Mouse (Mus musculus) NIH3T3 (cell line): Measurements from ENCODE around the gene Ltf.

ENCODE experiments used
- DNase-seq: peaks from one replicate; pipeline ENCODE4 v3.0.0-alpha.2; 2012; ENCODE audit warnings: low read depth

Ltf gene

DNA sequence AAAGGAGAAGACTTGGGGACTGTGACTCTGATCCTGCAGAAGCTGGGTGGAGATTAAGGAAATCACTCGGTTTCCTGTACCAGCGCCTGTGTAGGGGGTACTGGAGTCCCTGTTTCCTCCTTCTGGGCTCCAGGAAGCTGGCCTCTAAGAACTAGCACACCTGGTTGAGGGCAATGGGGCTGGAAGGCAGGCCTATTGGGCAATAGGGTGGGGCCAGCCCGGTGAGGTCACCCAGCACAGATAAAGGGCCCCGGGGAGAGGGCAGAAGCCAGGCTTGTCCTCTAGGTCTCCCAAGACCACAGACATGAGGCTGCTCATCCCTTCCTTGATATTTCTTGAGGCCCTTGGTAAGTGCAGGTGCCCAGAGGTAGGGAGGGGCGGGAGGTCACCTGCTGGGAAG, at the start of gene Ltf:
TSS of gene Ltf (plus strand) at position 250 of the 400 bp plus-strand sequence.
- no peak for DNase-seq

DNA sequence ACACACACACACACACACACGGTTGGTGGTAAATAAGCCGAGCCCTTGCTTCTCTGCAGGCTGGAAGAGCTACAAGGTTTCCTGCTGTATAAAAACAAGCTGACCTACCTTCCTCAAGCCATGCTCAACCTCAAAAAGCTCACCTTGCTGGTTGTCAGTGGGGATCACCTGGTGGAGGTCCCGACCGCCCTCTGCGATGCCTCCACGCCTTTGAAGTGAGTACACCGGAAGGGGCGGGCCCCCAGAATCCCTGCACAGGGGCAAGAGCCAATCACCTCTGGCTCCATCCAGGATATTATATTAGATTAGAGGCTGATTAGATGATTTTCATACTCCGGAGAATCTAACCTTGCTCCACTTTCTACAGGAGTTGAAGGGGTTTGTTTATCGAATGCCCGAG, 39.7 kb upstream of the Ltf start:
- no peak for DNase-seq

DNA sequence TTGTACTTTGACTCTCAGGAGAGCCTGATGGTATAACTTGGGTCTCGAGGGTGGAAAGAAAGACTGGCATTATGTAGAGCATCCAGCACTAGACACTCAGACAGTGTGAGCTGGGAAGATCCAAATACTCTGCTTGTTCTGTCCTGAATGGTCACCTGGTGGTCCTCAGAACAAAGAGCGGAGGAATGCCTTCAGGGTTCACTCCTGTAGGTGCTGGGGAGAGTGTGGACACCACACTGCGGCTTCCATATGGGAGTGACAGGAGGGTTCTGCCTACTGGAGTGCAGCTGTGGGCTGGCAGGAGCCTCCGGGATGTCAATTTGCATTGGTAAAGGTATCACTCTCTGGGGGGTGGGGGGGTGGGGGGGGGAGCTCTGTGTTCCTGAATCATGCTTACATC, 36.7 kb upstream of the Ltf start:
- no peak for DNase-seq

- no peak for DNase-seq
Measured at GRCm38 (mm10) chr9:110984096-110984495, 35.0 kb upstream of the Ltf start.

GRCm38 (mm10) chr9:110985541-110985940, 33.5 kb upstream of the Ltf start:
- DNase-seq = no peak

GRCm38 (mm10) chr9:110985951-110986350, 33.1 kb upstream of the Ltf start:
- no peak for DNase-seq

GRCm38 (mm10) chr9:110987331-110987730, 31.7 kb upstream of the Ltf start:
- DNase-seq = no peak

DNA sequence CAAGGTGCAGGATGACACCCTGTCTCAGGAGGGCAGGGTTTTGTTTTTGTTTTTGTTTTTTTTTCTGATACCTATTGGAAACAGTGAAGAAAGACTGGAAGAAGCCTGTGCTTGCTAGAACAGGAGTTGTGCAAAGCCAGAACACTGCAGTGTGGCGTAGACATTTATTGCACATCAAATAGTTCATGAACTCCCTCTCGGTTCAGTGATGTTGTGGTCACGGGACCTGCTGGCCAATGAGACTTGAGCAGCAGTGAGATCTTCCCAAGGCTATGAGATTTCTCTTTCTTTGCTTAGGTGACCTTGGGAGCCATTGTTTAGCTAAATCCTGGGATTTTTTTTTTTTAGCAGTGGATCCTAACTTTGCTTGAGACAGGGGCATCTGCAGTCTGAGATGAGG, 31.0 kb upstream of the Ltf start:
- no peak for DNase-seq

- DNase-seq = no peak
Measured at GRCm38 (mm10) chr9:110989141-110989540, 29.9 kb upstream of the Ltf start.

GRCm38 (mm10) chr9:110989543-110989942, 29.5 kb upstream of the Ltf start:
- no peak for DNase-seq

DNA sequence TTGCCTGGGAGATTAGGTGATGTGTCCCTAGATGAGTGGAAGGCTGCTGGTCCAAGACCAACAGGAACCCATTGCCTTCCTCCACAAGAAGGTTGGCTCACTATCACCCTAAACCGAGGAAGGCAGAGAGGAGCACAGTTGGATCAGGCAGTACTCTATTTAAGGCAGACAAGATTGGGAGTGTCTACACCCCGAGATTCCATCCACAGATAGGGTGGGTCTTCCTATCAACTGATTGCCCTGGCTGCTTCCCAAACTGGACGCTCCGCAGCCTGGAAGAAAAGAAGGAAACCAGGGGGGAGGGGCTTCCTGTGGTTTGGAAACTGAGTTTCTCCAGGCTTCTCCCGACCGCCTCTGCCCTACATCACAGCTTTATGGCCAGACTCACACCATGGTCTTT, 28.9 kb upstream of the Ltf start, which contains the start of gene Rtp3:
TSS of gene Rtp3 (minus strand) at position 380 of the 400 bp plus-strand sequence.
- DNase-seq = no peak

DNA sequence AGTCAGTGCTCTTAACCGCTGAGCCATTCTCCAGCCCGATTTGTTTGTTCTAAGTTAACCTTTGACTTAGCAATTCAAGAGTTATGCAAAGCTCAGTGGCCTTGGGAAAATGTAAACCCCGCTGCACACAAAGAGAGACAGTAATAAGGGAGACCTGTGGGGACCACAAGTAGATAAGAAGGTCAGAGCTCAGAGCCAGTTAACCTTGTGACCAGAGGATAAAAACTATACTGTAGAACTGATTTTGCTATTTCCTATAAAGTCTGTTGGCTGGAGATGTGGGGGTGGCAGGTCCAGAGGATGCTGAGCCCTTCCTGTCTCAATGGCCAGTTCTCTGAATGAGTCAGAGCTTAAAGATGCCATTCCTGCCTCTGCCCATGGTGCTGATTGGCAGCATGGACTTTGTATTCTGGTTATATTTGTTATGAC, 25.8 kb upstream of the Ltf start:
- peak; percentile 66 for DNase-seq

- peak; percentile 79 for DNase-seq
Measured at GRCm38 (mm10) chr9:110994716-110995172, 24.3 kb upstream of the Ltf start.

- peak; percentile 81 for DNase-seq
Measured at GRCm38 (mm10) chr9:110997245-110997644, 21.8 kb upstream of the Ltf start.

DNA sequence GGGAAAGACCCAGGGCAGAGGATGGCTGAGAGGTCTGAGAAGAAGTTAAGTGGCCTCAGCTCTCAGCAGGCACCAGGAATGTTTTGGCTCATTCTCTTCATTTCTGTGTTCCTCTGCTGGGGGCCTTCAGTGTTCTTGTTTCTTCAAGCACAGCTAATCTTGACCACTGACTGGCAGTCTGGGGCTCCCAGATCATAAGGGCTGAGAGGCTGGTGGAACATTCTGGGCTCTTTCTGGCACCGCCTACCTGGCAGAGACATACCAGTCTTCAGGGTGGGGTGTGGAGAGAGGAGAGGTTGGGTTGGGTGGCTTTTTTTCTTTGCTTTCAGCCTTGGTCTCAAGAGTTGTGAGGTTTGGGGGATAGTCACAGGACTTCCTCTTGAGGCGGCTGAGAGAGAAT, 20.0 kb upstream of the Ltf start:
- no peak for DNase-seq

- DNase-seq = no peak
Measured at GRCm38 (mm10) chr9:110999856-111000255, 19.2 kb upstream of the Ltf start.

DNA sequence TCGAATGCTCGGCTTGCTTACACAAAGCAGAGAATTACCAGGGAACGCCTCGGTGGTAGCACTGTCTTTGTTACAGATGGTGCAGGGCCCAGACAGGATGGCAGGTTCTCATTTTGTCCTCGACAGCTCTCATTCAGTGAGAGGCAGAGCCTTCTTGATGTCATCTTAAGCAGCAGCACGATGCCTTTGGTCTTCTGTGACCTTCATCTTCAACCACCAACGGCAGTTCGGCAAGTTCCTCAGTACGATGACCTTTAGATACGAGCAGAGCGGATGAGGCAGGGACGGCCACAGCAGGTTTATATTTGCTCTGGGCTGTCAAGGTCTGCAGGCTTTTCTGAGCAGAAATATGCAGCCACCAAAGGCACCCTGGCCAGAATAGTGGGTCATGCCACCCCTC, 17.4 kb upstream of the Ltf start:
- DNase-seq = no peak

GRCm38 (mm10) chr9:111003279-111003678, 15.8 kb upstream of the Ltf start:
- DNase-seq = no peak

DNA sequence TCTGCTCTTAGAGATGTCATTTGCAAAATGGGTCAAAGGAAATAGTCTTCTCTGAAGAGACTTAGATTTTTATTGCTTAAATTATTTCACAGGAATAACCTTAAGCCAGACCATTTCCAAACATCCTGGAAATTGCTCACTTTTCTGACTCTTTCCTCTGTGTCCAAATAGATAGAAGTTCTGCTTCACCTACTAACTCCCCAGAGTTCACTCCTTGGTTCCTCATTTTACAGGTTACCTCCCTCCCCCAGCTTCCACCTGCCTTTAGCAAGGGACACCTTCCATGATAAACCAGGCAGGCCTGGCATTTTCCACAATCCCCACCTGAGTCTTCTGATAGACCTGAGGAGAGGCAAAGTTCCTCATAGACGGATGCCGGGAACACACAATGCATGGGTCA, 12.5 kb upstream of the Ltf start:
- DNase-seq = no peak

DNA sequence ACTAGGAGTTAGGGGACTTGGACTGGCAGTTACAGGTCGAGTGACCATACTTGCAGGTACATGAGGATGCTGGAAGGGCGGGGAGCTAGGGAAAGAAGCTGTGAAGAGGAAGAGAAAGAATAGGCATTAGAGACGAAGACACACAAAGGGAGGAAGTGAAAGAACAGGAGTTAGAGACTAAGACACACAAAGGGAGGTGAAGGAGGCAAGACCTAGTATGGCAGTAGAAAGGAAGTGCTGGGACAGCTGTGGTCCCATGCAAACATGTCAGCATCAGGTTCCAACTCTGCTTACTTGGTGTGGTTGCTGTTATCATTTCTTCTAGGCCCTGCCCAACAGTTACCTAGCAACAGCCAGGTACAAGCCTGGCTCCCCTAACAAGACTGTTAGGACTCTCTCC, 9.3 kb upstream of the Ltf start:
- no peak for DNase-seq

- DNase-seq = no peak
Measured at GRCm38 (mm10) chr9:111011550-111011949, 7.5 kb upstream of the Ltf start.

GRCm38 (mm10) chr9:111012041-111012440, 7.0 kb upstream of the Ltf start:
- DNase-seq = no peak

DNA sequence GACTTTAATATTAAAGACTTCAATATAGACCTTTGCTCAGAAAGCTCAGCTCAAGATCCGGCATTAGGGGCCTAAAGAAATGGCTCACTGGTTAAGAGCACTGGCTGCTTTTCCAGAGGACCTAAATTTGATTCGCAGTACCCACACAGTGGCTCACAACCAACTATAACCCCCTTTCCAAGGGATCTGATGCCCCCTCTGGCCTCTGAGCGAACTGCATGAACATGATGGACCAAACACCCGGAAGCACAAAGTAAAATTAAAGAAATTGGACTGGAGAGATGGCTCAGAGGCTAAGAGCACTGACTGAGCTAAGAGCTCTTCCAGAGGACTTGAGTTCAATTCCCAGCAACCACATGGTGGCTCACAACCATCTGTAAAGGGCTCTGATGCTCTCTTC, 3.4 kb upstream of the Ltf start:
- DNase-seq = no peak

- DNase-seq = no peak
Measured at GRCm38 (mm10) chr9:111026791-111027190, 7.7 kb downstream of the Ltf start.

DNA sequence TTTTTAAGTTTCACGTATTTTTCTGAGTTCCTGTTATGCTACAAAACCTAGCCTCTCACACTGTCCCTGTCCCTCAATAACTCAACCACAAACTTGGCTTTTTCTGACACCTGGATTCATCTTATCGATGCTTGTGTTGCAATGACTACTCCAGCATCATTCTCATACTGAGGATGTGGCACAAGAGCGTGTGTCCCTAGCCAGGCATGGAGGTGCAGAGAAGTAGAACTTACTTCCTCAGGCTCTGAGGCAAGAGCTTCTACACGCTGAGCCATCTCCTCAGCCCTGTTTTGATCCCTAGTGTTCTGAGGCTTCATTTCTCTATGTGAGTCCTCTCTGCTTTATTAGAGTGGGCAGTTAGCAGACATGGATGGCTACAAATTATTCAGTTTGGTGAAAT, 14.6 kb downstream of the Ltf start:
- no peak for DNase-seq
